Mouse (Mus musculus): ENCODE measurements around the gene Gm20388. TPM values are rescaled to one million over a fixed set of nuclear protein-coding genes. Genes with fewer than 3 reads are reported as not detected.

Gm20388 gene
- polyA plus RNA-seq, 1 experiment from 2014 or later: 7.4 TPM

DNA sequence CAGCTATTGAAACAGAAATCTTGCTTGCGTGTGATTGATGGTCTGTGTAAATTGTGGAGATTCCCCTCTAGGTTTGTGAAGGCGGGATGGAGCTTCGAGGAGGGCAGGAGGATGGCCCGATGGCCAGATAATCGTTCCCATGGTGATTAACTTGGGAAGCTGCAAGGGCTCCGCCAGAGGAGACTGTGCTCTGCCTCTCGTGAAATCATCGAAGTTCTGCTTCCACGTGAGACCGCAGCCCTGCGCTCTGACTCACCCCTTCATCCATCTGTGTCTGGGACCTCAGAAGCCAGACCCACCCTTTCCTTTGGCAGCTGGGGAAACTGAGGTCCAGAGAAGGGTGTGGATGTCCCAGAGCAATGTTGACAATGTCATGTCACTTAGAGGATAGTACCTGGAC, 2201.1 kb downstream of the Gm20388 start:
- Histone ChIP-seq H3K4me3 (replicated peaks) (no peak overlapping the region), H3K4me1 (peaks cover 27% of the 10 kb centered on the region), H3K4me2 (no peak overlapping the region), H3K9me3 (replicated peaks) (no peaks in the 10 kb centered on the region), H3K9ac (no peak overlapping the region), H3K27me3 (0 out of 2 replicates have a peak, but pooled peaks cover 2% of the 10 kb centered on the region), H3K27ac (no peak overlapping the region), H3K36me3 (no peaks in the 10 kb centered on the region)
- ATAC-seq (replicated peaks; ENCODE audit: low FRiP score): no peak
- 60% methylated on average over 11 of the region's 11 CpGs for WGBS

DNA sequence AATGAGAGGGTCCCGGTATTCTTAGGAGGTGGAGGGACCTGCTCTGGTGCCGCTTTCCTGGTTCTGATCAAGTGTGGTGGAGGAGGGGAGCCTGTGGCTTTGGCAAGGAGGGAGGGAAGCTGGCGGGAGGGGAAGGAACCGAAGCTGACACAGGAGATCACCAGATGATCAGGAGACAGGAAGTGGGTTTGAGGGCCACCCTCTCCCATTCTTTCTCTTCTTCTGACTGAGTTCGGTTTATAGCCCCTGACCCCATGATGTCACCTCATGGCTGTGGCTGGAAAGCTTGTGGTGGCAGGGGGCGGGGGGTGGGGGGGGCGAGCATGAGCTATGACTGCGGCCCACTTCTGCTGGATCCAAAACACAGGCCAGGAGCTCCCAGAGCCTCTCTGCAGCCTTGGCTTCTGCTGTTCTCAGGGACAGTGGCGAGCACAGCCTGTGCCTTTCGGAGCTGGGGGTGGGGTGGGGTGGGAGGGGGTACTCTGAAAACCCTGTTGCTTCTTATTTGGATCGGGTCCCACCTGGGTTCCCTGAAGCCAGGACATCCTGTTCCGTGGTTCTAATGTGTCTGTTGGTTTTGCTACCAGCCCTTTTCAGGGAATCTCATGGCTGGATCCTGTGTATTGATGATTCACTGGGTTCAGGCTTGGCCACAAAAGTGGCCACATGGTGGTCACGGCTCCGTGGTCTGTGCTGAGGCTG, 2201.8 kb downstream of the Gm20388 start:
- 58% methylated on average over 14 of the region's 14 CpGs for WGBS
- ATAC-seq (replicated peaks; ENCODE audit: low FRiP score): no peak
- Histone ChIP-seq H3K27ac (no peak overlapping the region), H3K36me3 (no peaks in the 10 kb centered on the region), H3K4me3 (replicated peaks) (no peak overlapping the region), H3K9me3 (replicated peaks) (no peaks in the 10 kb centered on the region), H3K4me1 (peaks cover 30% of the 10 kb centered on the region), H3K9ac (no peak overlapping the region), H3K27me3 (0 out of 2 replicates have a peak, but pooled peaks cover 2% of the 10 kb centered on the region), H3K4me2 (no peak overlapping the region)

- 94% methylated on average over 2 of the region's 2 CpGs for WGBS
- Histone ChIP-seq H3K9me3 (replicated peaks) (no peaks in the 10 kb centered on the region), H3K4me3 (replicated peaks) (no peak overlapping the region), H3K4me1 (peaks cover 36% of the 10 kb centered on the region), H3K27me3 (0 out of 2 replicates have a peak, but pooled peaks cover 2% of the 10 kb centered on the region), H3K36me3 (no peaks in the 10 kb centered on the region), H3K9ac (no peak overlapping the region), H3K27ac (no peak overlapping the region), H3K4me2 (no peak overlapping the region)
- no peak for ATAC-seq (replicated peaks; ENCODE audit: low FRiP score)
Observed at GRCm38 (mm10) chr8:122114890-122115289, 2204.2 kb downstream of the Gm20388 start.

DNA sequence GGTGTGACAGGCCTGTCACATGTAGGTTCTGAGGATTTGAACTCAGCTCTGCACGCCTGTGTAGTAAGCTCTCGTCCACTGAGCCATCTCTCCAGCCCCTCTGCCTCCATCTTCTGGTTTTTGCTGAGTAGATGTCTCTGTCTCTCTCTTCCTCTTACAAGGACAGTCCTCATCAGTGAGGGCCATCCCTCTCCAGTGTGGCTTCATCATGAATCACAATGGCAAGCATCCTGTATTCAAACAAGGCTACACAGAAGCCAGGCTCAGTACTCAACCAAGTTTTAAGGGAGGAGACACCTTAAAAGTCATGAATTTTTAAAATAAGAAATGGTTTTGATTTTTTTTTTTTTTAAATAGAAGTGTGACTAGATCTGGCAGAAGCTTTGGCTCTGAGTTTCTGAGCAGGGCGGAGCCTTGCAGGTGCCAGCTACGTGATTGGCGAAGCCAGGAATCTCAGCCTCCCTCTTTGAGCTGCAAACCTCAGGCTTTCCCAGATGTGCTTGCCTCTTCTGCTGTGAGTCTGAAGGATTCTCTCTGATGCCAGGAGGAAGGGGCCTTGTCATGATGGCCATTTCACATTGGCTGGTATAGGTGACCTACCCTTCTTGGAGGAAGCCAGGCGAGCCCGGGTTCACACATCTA, 2206.2 kb downstream of the Gm20388 start:
- WGBS: 90% methylated on average over 7 of the region's 7 CpGs
- Histone ChIP-seq H3K9ac (0 out of 2 replicates have a peak overlapping the region, but pooled peaks have one; percentile 10), H3K36me3 (no peaks in the 10 kb centered on the region), H3K4me1 (peaks cover 19% of the 10 kb centered on the region; the same call in 1 of the 2 replicates), H3K4me3 (replicated peaks) (no peak overlapping the region), H3K27me3 (0 out of 2 replicates have a peak, but pooled peaks cover 2% of the 10 kb centered on the region), H3K4me2 (no peak overlapping the region), H3K27ac (no peak overlapping the region), H3K9me3 (replicated peaks) (no peaks in the 10 kb centered on the region)
- ATAC-seq (replicated peaks; ENCODE audit: low FRiP score): no peak

DNA sequence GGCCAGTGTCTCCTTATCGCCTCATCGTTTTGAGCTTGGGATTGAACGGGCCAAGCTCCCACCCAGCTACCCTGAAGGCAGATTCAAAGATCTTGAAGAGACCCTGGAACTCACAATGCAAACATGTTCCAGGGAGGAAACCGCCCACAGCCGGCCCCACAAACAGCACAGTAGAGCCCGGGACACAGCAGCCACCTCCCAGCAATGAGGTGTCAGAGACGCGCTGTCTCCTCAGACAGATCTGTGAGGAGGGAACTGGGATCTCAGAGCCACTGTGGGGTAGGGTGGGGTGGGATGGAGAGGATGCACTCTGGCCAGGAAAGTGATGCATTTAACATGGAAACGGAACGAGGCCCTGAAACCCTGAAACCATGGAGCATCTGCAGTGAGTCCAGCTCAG, 2207.5 kb downstream of the Gm20388 start:
- Histone ChIP-seq H3K27me3 (no peaks in the 10 kb centered on the region), H3K36me3 (no peaks in the 10 kb centered on the region), H3K4me3 (replicated peaks) (no peak overlapping the region), H3K4me2 (no peak overlapping the region), H3K9me3 (replicated peaks) (no peaks in the 10 kb centered on the region), H3K4me1 (peaks cover 17% of the 10 kb centered on the region), H3K27ac (no peak overlapping the region), H3K9ac (no peak overlapping the region)
- 62% methylated on average over 10 of the region's 10 CpGs for WGBS
- ATAC-seq (replicated peaks; ENCODE audit: low FRiP score): no peak

- H3K9me3 ChIP-seq (replicated peaks): no peaks in the 10 kb centered on the region
- ATAC-seq (replicated peaks; ENCODE audit: low FRiP score): no peak
- no peak overlapping the region for H3K27ac ChIP-seq
- H3K4me2 ChIP-seq: no peak overlapping the region
- H3K4me1 ChIP-seq: peaks cover 17% of the 10 kb centered on the region
- no peaks in the 10 kb centered on the region for H3K27me3 ChIP-seq
- no peaks in the 10 kb centered on the region for H3K36me3 ChIP-seq
- WGBS: 79% methylated on average over 15 of the region's 15 CpGs
- H3K4me3 ChIP-seq (replicated peaks): no peak overlapping the region
- H3K9ac ChIP-seq: no peak overlapping the region
Observed at GRCm38 (mm10) chr8:122118536-122118935, 2207.9 kb downstream of the Gm20388 start.

DNA sequence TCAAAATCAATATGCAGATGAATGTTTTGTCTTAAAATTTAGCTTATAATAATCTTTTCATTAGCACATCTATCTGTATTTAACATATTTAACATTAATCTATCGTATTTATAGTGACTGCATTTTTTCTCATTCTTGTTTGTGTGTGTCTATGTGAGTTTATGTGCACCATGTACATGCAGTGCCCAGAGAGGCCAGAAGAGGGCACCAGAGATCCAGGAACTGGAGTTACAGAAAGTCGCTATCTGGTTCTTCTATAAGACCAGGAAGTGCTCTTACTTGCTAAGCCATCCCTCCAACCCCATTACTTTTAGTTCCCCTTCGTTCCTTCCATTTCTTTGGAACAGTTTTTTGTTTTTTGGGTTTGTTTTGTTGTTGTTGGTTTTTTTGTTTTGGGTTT, 2213.7 kb downstream of the Gm20388 start:
- Histone ChIP-seq H3K27ac (no peak overlapping the region), H3K4me2 (no peak overlapping the region), H3K4me3 (replicated peaks) (no peak overlapping the region), H3K4me1 (peaks cover 21% of the 10 kb centered on the region), H3K36me3 (no peaks in the 10 kb centered on the region), H3K9ac (no peak overlapping the region), H3K9me3 (replicated peaks) (peaks cover 2% of the 10 kb centered on the region; the same call in 1 of the 2 replicates), H3K27me3 (no peaks in the 10 kb centered on the region)
- ATAC-seq (replicated peaks; ENCODE audit: low FRiP score): no peak
- 91% methylated on average over 3 of the region's 3 CpGs for WGBS

DNA sequence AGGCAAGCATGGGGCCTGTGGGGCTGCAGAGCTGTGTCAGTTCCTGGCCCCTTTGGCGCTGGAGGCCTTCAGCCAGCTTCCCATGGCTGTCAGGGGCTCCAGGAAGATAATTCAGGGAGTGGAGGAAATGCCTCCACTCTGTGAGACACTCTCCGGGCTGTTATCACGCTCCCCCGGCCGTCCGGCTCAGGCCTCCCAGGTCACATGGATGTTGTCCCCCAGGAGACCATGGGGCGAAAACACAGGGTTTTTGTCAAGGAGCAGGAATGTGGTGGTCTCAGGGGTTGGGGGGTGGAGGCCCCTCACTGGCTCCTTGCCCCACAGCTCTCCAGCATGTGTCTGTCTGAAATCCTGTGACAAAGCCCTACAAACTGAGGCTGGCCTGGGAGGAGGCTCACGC, 2216.0 kb downstream of the Gm20388 start:
- Histone ChIP-seq H3K4me3 (replicated peaks) (no peak overlapping the region), H3K27me3 (no peaks in the 10 kb centered on the region), H3K9ac (no peak overlapping the region; the same call in 1 of the 2 replicates), H3K4me1 (peaks cover 21% of the 10 kb centered on the region), H3K36me3 (no peaks in the 10 kb centered on the region), H3K9me3 (replicated peaks) (peaks cover 2% of the 10 kb centered on the region; the same call in 1 of the 2 replicates), H3K27ac (peak overlapping the region; percentile 20; the same call in 1 of the 2 replicates), H3K4me2 (no peak overlapping the region)
- no peak for ATAC-seq (replicated peaks; ENCODE audit: low FRiP score)
- 45% methylated on average over 8 of the region's 8 CpGs for WGBS

DNA sequence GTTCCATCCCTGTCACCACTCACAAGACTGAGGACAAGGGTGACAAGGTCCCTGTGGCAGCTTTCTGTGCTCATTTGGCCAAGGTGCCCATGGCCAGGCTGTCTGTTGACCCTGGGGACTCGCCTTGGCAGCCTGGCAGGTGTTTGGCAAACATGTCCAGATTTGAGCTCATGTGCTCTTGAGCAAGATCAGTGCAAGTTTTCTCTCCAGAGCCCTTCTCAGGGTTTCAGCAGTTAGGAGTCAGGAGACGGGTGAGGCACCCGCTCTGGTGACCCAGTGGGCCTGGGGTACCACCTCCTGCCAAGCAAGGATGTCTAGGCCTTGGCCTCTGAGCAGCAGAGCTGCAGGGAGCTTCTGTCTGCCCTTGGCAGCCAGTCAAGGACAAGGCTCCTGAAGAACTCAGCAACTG, 2223.5 kb downstream of the Gm20388 start:
- ATAC-seq (replicated peaks; ENCODE audit: low FRiP score): no peak
- Histone ChIP-seq H3K9ac (no peak overlapping the region), H3K36me3 (no peaks in the 10 kb centered on the region), H3K27me3 (no peaks in the 10 kb centered on the region), H3K9me3 (replicated peaks) (no peaks in the 10 kb centered on the region), H3K4me2 (no peak overlapping the region), H3K4me1 (no peaks in the 10 kb centered on the region), H3K27ac (no peak overlapping the region), H3K4me3 (replicated peaks) (no peak overlapping the region)
- 87% methylated on average over 3 of the region's 3 CpGs for WGBS

GRCm38 (mm10) chr8:122135494-122135893, 2224.9 kb downstream of the Gm20388 start:
- H3K4me1 ChIP-seq: peaks cover 11% of the 10 kb centered on the region
- no peak overlapping the region for H3K27ac ChIP-seq
- H3K9me3 ChIP-seq (replicated peaks): no peaks in the 10 kb centered on the region
- WGBS: 77% methylated on average over 5 of the region's 5 CpGs
- no peak overlapping the region for H3K4me2 ChIP-seq
- H3K4me3 ChIP-seq (replicated peaks): no peak overlapping the region
- H3K9ac ChIP-seq: no peak overlapping the region
- no peak for ATAC-seq (replicated peaks; ENCODE audit: low FRiP score)
- H3K27me3 ChIP-seq: no peaks in the 10 kb centered on the region
- no peaks in the 10 kb centered on the region for H3K36me3 ChIP-seq

DNA sequence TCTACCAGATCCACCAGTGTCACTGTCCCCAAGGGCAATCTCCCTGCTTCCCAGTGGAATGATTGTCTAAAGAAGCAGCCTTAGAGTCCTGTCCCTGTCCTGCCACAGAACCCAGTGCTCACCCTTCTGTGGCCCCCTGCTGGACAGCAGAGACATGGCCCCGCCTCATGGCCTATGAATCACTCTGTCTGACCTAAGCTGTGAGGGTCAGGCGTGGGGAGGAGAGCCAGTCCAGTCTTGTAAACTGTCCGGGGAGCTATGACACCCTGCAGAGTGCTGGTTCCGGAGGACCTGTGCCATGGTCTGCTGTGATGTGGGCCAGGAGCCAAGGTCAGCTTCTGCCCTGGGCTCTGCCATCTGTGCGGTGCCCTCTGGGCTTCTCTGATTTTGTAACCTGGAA, 2229.1 kb downstream of the Gm20388 start:
- peak; percentile 69 for ATAC-seq (replicated peaks; ENCODE audit: low FRiP score)
- no peaks in the 10 kb centered on the region for H3K36me3 ChIP-seq
- no peaks in the 10 kb centered on the region for H3K9me3 ChIP-seq (replicated peaks)
- peaks cover 22% of the 10 kb centered on the region for H3K4me1 ChIP-seq
- no peak overlapping the region for H3K9ac ChIP-seq
- H3K27ac ChIP-seq: no peak overlapping the region
- no peak overlapping the region for H3K4me2 ChIP-seq
- WGBS: 26% methylated on average over 5 of the region's 5 CpGs
- no peaks in the 10 kb centered on the region for H3K27me3 ChIP-seq
- H3K4me3 ChIP-seq (replicated peaks): no peak overlapping the region

- no peak overlapping the region for H3K4me3 ChIP-seq (replicated peaks)
- no peaks in the 10 kb centered on the region for H3K9me3 ChIP-seq (replicated peaks)
- no peaks in the 10 kb centered on the region for H3K36me3 ChIP-seq
- WGBS: 81% methylated on average over 4 of the region's 4 CpGs
- H3K27ac ChIP-seq: no peak overlapping the region
- H3K9ac ChIP-seq: no peak overlapping the region
- H3K4me1 ChIP-seq: peaks cover 28% of the 10 kb centered on the region
- no peaks in the 10 kb centered on the region for H3K27me3 ChIP-seq
- no peak for ATAC-seq (replicated peaks; ENCODE audit: low FRiP score)
- H3K4me2 ChIP-seq: no peak overlapping the region
Observed at GRCm38 (mm10) chr8:122140411-122140810, 2229.8 kb downstream of the Gm20388 start.
